Mouse (Mus musculus) retina, postnatal 7 days (tissue): ENCODE measurements around the gene Wnt4.

Source experiments
- DNase-seq: peaks from one replicate; pipeline ENCODE4 v3.0.0-alpha.2; 2012; ENCODE audit warnings: low read depth, low spot score

Wnt4 gene

GRCm38 (mm10) chr4:137277166-137277513, at the start of gene Wnt4:
TSS of gene Wnt4 (plus strand) at chr4:137277489.
- no peak for DNase-seq

GRCm38 (mm10) chr4:137228566-137229115, 48.6 kb upstream of the Wnt4 start:
- DNase-seq: no peak

- no peak for DNase-seq
Measured at GRCm38 (mm10) chr4:137231494-137232470, 45.5 kb upstream of the Wnt4 start.

- no peak for DNase-seq
Measured at GRCm38 (mm10) chr4:137233632-137234031, 43.7 kb upstream of the Wnt4 start.

- DNase-seq: no peak
Measured at GRCm38 (mm10) chr4:137234444-137234843, 42.8 kb upstream of the Wnt4 start.

- DNase-seq: no peak
Measured at GRCm38 (mm10) chr4:137235368-137235767, 41.9 kb upstream of the Wnt4 start.

- no peak for DNase-seq
Measured at GRCm38 (mm10) chr4:137244883-137245282, 32.4 kb upstream of the Wnt4 start.

GRCm38 (mm10) chr4:137250333-137250732, 27.0 kb upstream of the Wnt4 start:
- DNase-seq: no peak

- DNase-seq: no peak
Measured at GRCm38 (mm10) chr4:137250849-137251248, 26.4 kb upstream of the Wnt4 start.

GRCm38 (mm10) chr4:137253601-137254000, 23.7 kb upstream of the Wnt4 start:
- DNase-seq: no peak

- DNase-seq: no peak
Measured at GRCm38 (mm10) chr4:137254206-137254976, 22.9 kb upstream of the Wnt4 start.

GRCm38 (mm10) chr4:137255568-137255967, 21.7 kb upstream of the Wnt4 start:
- no peak for DNase-seq

- DNase-seq: no peak
Measured at GRCm38 (mm10) chr4:137261826-137262225, 15.5 kb upstream of the Wnt4 start.

- DNase-seq: no peak
Measured at GRCm38 (mm10) chr4:137264066-137264465, 13.2 kb upstream of the Wnt4 start.

GRCm38 (mm10) chr4:137265116-137265515, 12.2 kb upstream of the Wnt4 start:
- DNase-seq: no peak

- no peak for DNase-seq
Measured at GRCm38 (mm10) chr4:137268541-137268940, 8.7 kb upstream of the Wnt4 start.

GRCm38 (mm10) chr4:137271856-137272255, 5.4 kb upstream of the Wnt4 start:
- no peak for DNase-seq

- no peak for DNase-seq
Measured at GRCm38 (mm10) chr4:137274304-137274703, 3.0 kb upstream of the Wnt4 start.

- no peak for DNase-seq
Measured at GRCm38 (mm10) chr4:137276443-137277165, 685 bp upstream of the Wnt4 start.

GRCm38 (mm10) chr4:137277600-137278143, 383 bp downstream of the Wnt4 start:
- no peak for DNase-seq
